9 mouse cellular contexts compared by ENCODE assay signal in the genomic region with DNA sequence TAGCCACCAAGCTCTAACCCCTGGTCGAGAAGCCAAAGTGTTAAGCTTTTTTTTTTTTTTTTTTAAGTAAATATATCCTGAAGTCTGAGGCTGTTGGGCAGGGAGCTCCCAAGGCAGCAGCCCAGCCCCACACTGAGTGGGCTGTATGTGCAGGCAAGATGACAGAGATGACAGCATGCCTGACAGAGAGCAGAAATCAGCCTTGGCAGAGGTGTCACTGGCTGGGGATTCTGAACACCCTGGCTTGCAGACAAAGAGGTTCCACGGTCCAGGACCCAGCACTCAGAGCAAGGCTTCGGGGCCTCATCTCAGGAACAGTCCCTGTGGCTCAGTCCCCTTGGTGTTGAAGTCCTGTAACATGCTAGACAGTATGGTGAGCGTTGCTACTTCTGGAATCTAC. TPM values are rescaled to one million over a fixed set of nuclear protein-coding genes. Genes with fewer than 3 reads are reported as not detected.
DNase-seq lines count a peak whose midpoint lies in the region; ATAC-seq lines count a peak whose summit lies in the region.
"Had no signal": no experiment of that assay in that cellular context is flagged by ENCODE, and none has a peak within 500 bp of the region (broad histone marks: within the 10 kb centered on the region; RNA-seq: fewer than 3 reads in every experiment).

No protein-coding gene starts in this region.

- H3K4me2 ChIP-seq in hindbrain, embryonic 12.5 days (replicated peaks) = no peak overlapping the region
- H3K4me2 ChIP-seq in hindbrain, embryonic 11.5 days (replicated peaks; ENCODE audit: low read depth, low read length) = no peak overlapping the region
- H3K4me2 ChIP-seq in intestine, embryonic 16.5 days (ENCODE audit: low read depth, low read length) = peak overlapping the region; percentile 67

- no peak for DNase-seq in hindbrain, embryonic 11.5 days (ENCODE audit: low spot score)
- DNase-seq in right cerebral cortex, postnatal 10 days (ENCODE audit: low spot score in 2 of 2) = peak; percentile 45 to 58
- no peak for DNase-seq in right cerebral cortex, postnatal 4 days
- DNase-seq in spleen, postnatal 36 days (ENCODE audit: low spot score in 2 of 2) = no peak
- DNase-seq in adrenal gland, adult (ENCODE audit: inconsistent age in 2 of 2, low spot score in 1 of 2) = no peak
- DNase-seq in spleen, adult 12 weeks (ENCODE audit: low spot score) = no peak

- peaks cover 25% of the 10 kb centered on the region for H3K4me1 ChIP-seq in hindbrain, embryonic 12.5 days
- no peaks in the 10 kb centered on the region for H3K4me1 ChIP-seq in hindbrain, embryonic 11.5 days (replicated peaks; ENCODE audit: control insufficient read depth, insufficient read depth, low read length)
- H3K4me1 ChIP-seq in intestine, embryonic 16.5 days (ENCODE audit: control insufficient read depth, insufficient read depth, low read length) = peaks cover 42% of the 10 kb centered on the region

- 0 out of 2 replicates have a peak, but pooled peaks cover 3% of the 10 kb centered on the region for H3K27me3 ChIP-seq in hindbrain, embryonic 12.5 days
- no peaks in the 10 kb centered on the region for H3K27me3 ChIP-seq in hindbrain, embryonic 11.5 days (ENCODE audit: control insufficient read depth, insufficient read depth, low read length)
- H3K27me3 ChIP-seq in intestine, embryonic 16.5 days (replicated peaks; ENCODE audit: control insufficient read depth, insufficient read depth, low read length) = no peaks in the 10 kb centered on the region

- no peak for ATAC-seq in hindbrain, embryonic 12.5 days (ENCODE audit: low FRiP score)
- ATAC-seq in hindbrain, embryonic 11.5 days (ENCODE audit: low FRiP score) = no peak
- ATAC-seq in intestine, embryonic 16.5 days = 0 out of 2 replicates have a peak, but pooled peaks have one; percentile 20

- WGBS in hindbrain, embryonic 12.5 days = 84% methylated on average over 4 of the region's 4 CpGs
- 77% methylated on average over 4 of the region's 4 CpGs for WGBS in hindbrain, embryonic 11.5 days
- WGBS in intestine, embryonic 16.5 days = 39% methylated on average over 4 of the region's 4 CpGs

- no peaks in the 10 kb centered on the region for H3K36me3 ChIP-seq in hindbrain, embryonic 12.5 days
- H3K36me3 ChIP-seq in hindbrain, embryonic 11.5 days (ENCODE audit: control insufficient read depth, insufficient read depth, low read length) = no peaks in the 10 kb centered on the region
- H3K36me3 ChIP-seq in intestine, embryonic 16.5 days (ENCODE audit: control insufficient read depth, insufficient read depth, low read length) = no peaks in the 10 kb centered on the region

- H3K9me3 ChIP-seq in hindbrain, embryonic 12.5 days (replicated peaks) = no peaks in the 10 kb centered on the region
- no peaks in the 10 kb centered on the region for H3K9me3 ChIP-seq in hindbrain, embryonic 11.5 days (ENCODE audit: control insufficient read depth, low read length)
- no peaks in the 10 kb centered on the region for H3K9me3 ChIP-seq in intestine, embryonic 16.5 days (ENCODE audit: control insufficient read depth, low read length)

- H3K4me3 ChIP-seq in hindbrain, embryonic 12.5 days = no peak overlapping the region
- H3K4me3 ChIP-seq in hindbrain, embryonic 11.5 days (ENCODE audit: low read depth, low read length) = no peak overlapping the region
- H3K4me3 ChIP-seq in intestine, embryonic 16.5 days (ENCODE audit: low read length) = no peak overlapping the region

- peak overlapping the region; percentile 64; the same call in 1 of the 2 replicates for H3K27ac ChIP-seq in hindbrain, embryonic 12.5 days
- H3K27ac ChIP-seq in hindbrain, embryonic 11.5 days (ENCODE audit: low read depth, low read length) = no peak overlapping the region
- H3K27ac ChIP-seq in intestine, embryonic 16.5 days (ENCODE audit: low read length) = peak overlapping the region; percentile 98

- H3K9ac ChIP-seq in hindbrain, embryonic 12.5 days = no peak overlapping the region
- H3K9ac ChIP-seq in hindbrain, embryonic 11.5 days (ENCODE audit: low read depth, low read length) = no peak overlapping the region
- H3K9ac ChIP-seq in intestine, embryonic 16.5 days (ENCODE audit: low read depth, low read length) = no peak overlapping the region; the same call in 1 of the 2 replicates

RNA-seq across cellular contexts. Expression of a gene that starts 41.2 kb away (rescaled TPM):
- 1.0 and 1.5 TPM in 2 replicates for polyA plus RNA-seq in hindbrain, embryonic 12.5 days (2016; fragmentation: Nextera tagmentation; extraction: Ambion mirVana)
- 0.31 and 0.99 TPM in 2 replicates for polyA plus RNA-seq in hindbrain, embryonic 11.5 days (2014; fragmentation: Nextera tagmentation; extraction: Ambion mirVana)
- polyA plus RNA-seq in intestine, embryonic 16.5 days (2015; fragmentation: Nextera tagmentation; extraction: Ambion mirVana) = 0.39 and 0.82 TPM in 2 replicates

RNA-seq across cellular contexts. Expression of a gene that starts 44.3 kb away (rescaled TPM):
- polyA plus RNA-seq in hindbrain, embryonic 12.5 days (2016; fragmentation: Nextera tagmentation; extraction: Ambion mirVana) = 47.8 and 59.3 TPM in 2 replicates
- 15.5 and 16.7 TPM in 2 replicates for polyA plus RNA-seq in hindbrain, embryonic 11.5 days (2014; fragmentation: Nextera tagmentation; extraction: Ambion mirVana)
- 70.7 and 77.5 TPM in 2 replicates for polyA plus RNA-seq in intestine, embryonic 16.5 days (2015; fragmentation: Nextera tagmentation; extraction: Ambion mirVana)

RNA-seq across cellular contexts. Expression of a gene that starts 44.3 kb away (rescaled TPM):
- 9.2 and 10.4 TPM in 2 replicates for polyA plus RNA-seq in hindbrain, embryonic 12.5 days (2016; fragmentation: Nextera tagmentation; extraction: Ambion mirVana)
- polyA plus RNA-seq in hindbrain, embryonic 11.5 days (2014; fragmentation: Nextera tagmentation; extraction: Ambion mirVana) = 5.5 and 6.7 TPM in 2 replicates
- polyA plus RNA-seq in intestine, embryonic 16.5 days (2015; fragmentation: Nextera tagmentation; extraction: Ambion mirVana) = 0.83 and 1.0 TPM in 2 replicates
- polyA plus RNA-seq: thymus, postnatal 0 days had no signal

Comparison
In these comparisons a context has a peak if more than half of its experiments do, and no peak if none do; other contexts are left out.
1. DNase-seq: peak in right cerebral cortex, postnatal 10 days (2 of 2); none in hindbrain, embryonic 11.5 days (single experiment), right cerebral cortex, postnatal 4 days (single experiment), spleen, postnatal 36 days (0 of 2), adrenal gland, adult (0 of 2) and spleen, adult 12 weeks (single experiment).